Mouse (Mus musculus): ENCODE measurements around the gene Mep1a.
"Not testable (repeated sequence)": the region's sequence is repeated elsewhere in the genome, so short reads cannot be mapped to it uniquely, and the experiment has no call there.

Gene Mep1a

DNA sequence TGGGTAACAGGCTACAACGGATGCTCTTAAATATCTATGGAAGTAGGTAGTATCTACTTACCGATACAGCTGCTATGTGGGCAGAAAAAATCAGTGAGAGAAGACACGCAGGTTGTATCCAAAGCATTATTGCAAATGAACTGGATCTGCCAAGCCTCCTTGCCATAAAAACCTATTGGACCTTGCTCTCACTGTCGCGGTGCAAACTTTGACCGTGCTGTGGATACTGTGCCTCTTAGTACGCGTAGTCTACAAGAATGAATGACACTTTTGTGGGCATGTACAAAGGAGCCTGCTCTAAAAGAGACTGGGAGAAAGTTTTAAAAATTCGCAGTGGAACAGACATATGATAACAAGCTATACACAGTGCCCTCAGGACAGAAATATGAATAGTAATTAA, at the start of gene Mep1a:
Gene Mep1a (minus strand): TSS at position 221 of the 400 bp plus-strand sequence.
- no peak for DNase-seq (ENCODE audit: extremely low spot score, low read depth, low spot score)

DNA sequence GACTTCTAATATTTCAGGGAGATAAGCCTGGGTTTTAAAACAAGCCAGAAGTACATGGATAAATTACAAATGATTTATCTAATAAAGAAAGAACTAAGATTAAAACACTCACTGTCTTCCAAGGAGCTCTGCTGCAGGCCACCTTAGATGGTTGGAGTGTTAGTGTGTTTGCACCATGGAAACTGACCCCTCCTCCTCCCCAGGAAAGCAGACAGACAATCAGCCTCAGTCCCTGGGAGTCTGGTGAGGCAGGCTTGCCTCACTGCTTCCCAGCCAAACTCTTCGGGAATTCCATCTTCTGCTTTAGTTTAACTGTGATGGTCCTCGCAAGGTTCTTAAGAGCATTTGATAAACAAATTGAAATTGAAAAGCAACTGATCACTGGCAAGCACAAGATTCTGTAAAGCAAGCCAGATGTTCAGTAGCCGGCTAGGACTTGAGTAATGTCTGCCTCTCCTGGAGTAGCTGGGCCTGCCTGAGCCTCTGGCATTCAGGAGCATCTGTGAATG, 48.6 kb upstream of the Mep1a start:
- DNase-seq (ENCODE audit: extremely low spot score, low read depth, low spot score), result no peak

DNA sequence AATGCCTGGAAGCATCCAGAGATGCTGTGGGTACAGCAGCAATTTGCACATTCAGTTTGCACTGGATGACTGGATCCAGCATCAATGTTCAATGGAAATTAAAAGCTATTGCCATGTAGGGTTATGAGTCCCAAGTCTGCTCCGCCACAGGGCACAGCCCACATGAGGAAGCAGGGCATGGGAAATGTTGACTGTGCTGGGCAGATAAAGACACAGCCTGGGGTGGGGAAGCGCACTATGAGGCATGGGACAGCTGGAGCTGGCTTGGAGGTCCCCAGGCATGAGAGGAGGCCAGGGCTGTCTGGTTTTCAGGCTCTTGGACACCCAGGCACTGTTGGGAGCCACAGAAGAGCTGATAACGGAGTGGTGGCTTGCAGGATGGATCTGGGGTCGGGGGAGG, 41.4 kb upstream of the Mep1a start:
- DNase-seq (ENCODE audit: extremely low spot score, low read depth, low spot score), result no peak

DNA sequence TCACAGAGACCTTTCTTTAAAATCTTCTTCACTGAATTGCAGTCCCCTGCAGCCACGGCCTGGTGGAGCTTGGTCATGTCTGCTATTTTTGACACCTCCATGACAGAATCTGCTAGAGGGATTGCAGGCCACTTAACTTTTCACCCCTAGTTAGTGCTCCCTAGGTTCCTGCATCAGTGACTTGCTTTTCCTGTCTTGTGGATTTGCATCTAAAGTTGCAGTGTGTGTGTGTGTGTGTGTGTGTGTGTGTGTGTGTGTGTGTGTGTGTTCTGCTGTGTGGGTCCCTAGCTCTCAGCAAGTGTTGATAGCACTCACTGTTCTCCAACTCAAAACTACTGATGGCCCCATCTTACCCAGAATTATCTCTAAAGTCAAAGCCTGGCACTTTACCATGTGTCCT, 40.9 kb upstream of the Mep1a start, which contains the start of gene Ankrd66:
Gene Ankrd66 (minus strand): TSS at position 101 of the 400 bp plus-strand sequence.
- DNase-seq (ENCODE audit: extremely low spot score, low read depth, low spot score), result no peak

DNA sequence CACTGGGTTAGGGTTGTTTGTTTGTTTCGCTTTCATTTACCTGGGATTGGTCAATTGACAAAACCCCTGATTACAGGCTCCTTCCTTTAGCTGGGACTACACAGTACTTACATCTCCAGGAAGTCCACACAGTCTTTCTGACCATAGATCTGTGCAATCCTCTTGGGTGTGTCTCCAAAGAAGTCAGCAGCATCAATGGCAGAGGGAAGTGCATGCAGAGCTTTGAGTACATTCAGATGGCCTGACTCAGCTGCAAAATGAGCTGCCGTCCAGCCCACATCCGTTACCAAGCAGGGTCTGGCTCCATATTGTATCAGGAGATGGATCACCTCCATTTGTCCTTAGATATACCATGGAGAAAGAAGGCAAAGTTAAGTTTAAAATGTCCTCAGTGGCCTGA, 36.2 kb upstream of the Mep1a start:
- no peak for DNase-seq (ENCODE audit: extremely low spot score, low read depth, low spot score)

DNA sequence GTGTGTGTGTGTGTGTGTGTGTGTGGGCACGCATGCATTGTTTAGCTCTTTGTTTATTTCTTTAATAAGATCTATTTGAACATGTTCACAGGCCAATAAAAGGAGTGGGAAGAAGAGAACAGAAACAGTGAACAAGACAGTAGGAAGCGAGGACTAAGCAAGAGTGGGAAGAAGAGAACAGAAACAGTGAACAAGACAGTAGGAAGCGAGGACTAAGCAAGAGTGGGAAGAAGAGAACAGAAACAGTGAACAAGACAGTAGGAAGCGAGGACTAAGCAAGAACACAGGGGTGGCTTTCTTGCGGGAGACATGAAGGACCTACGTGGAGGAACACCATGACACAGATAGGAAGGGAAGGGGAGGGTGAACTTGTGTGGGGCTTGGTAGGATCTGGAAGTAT, 34.2 kb upstream of the Mep1a start:
- not testable (repeated sequence) for DNase-seq (ENCODE audit: extremely low spot score, low read depth, low spot score)

DNA sequence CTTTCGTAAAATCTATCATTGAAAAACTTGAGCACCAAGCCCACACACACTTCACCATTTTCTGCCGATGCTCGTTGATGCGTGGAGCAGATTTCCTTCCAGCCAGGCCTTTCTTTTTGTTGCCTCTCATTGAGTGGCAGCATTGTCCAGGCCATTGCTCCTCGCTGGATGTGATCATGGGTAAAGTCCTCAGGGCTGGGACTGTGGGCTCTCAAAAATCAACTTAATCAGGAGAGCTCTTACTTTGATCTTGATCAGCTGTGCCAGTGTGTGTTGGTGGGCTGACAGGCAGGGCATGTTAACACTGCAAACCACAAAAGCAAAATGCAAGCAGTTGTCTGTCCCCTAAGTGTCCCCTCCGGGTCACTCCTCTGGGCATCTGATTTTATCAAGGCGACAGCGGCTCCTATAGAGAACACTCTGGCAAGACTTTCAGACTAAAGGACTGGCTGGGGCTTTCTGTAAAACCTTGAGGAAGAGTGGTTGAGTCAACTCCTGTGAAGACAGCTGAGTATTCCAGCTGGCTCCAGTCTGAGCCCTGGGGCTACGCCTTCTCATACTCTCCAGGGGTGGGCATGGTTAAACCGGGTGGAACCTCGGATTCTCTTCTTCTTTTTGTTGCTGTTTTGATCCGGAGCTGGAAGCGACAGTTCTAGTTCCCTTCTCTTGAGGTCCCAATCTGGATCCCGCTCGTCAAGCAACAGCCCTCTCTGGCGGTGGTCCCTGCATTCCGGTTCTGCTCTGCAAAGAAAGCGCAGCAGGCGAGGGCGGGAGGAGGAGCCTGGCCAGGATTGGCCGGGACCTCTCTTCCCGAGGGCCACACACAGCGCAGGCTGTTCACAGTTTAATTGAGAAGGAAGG, 32.0 kb upstream of the Mep1a start:
- no peak for DNase-seq (ENCODE audit: extremely low spot score, low read depth, low spot score)

DNA sequence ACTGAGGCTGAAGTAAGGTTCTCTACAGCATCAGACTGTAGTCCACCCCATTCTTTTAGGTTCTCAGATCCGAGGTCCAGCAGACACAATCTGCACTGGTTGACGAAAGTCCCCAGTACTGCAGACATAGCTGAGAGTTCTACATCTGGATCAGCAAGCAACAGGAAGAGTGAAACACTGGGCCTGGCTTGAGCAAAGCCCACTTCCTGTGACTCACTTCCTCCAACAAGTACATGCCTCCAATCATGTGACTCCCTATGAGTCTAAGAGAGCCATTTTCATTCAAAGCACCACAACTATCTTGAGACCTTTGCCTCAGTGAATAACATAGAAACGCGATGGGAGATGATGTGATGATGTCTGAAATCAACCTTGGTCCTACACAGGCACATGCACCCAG, 28.6 kb upstream of the Mep1a start:
- no peak for DNase-seq (ENCODE audit: extremely low spot score, low read depth, low spot score)

DNA sequence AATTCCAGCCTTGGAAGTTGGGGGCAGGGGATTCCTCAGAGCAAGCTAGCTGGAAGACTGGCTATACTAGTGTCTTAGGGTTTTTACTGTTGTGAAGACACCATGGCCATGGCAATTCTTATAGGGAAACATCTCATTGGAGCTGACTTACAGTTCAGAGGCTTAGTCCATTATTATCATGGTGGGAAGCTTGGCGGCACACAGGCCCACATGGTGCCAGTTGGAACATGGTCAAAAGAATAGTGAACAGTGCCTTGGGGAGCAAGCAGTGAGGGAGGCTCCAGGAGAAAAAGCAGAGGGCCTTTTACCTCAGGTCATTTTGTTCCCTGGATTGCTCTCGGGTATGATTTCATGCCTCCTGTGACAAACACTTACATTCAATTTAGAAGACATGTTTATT, 27.9 kb upstream of the Mep1a start:
- DNase-seq (ENCODE audit: extremely low spot score, low read depth, low spot score), result no peak

DNA sequence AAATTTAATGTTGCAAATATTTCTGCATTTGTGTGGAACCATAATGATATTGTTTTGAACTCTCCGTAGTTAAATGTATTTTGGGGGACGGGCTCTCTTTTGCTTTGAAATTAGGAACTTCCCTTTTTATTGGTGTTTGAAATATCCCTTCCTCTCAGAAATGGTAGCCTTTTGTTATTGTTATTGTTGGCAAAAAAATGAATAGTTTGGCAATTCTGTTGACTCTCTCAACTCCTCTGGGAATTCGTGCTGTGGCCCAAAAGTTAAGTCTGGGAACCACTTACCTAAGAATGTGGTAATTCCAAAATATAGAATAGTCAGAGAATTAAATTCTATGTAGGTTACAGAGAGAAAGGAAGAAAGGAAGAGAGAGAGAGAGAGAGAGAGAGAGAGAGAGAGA, 17.6 kb upstream of the Mep1a start:
- no peak for DNase-seq (ENCODE audit: extremely low spot score, low read depth, low spot score)

DNA sequence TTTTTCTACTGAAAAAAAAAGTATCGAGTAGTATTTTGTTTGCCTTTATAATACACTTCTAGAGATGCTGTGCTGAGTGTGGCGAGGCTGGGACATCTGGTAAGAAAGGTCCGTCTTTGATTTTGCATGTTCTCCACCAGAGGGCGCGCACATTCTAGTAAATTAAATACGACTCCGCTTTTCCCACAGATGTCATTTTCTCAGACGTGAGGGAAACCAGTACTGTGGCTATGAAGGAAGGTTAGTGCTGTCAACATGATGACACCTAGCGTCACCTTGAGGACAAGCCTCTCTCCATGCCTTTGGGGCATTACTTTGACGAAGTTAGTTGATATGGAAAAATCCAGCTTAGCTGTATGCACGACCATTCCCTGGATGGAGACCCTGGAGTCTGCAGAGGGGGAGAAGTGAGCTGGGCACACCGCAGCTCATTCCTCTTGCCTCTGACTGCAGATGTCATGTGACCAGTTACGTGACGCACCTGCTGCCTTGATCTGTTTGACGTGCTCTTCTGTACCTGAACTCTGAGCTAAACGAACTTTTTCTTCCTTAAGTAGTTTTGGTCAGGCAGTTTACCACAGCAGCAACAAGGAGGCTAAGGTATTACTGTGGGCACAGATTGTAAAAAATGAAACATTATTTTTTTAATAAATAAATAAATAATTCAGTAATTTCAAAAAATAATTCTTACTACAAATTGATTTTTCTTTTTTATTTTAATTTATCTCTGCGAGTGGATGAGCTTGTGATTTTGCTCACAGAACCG, 16.2 kb upstream of the Mep1a start:
- peak; percentile 64 for DNase-seq (ENCODE audit: extremely low spot score, low read depth, low spot score)

DNA sequence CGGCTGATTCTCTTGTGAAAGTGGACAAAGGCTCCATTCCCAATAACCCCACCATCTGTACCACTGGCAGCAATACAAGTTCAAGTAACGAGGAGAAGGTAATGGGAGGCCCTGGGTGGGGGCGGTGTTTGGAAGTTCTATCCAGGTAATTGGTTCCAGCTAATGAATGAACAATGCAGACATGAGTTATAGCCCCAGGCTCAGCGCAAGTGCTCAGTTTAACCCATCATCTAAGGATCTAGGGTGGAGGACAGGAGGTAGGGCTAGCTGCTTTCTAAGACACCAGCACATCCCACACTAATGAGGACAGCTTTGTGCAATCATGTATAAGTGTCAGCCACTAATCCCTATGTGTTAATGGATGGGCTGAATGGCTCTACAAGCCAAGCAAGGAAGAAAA, 8.2 kb upstream of the Mep1a start:
- DNase-seq (ENCODE audit: extremely low spot score, low read depth, low spot score), result no peak

DNA sequence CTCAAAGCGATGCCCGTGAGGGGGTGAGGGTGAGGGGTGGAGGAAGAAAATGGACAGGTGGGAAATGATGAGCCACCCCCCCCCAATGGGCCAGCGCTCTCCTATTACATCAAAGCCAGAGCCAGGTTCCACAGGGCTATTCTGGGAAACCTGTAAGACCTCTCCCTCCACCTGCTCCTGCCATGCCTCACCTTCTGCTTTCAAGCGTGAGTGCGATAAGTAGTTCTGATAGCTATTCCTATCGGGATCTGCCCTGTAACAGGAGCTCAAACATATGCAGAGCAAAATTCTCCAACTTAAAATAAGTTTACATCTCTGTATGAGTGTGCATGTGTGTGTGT, 2.0 kb upstream of the Mep1a start:
- DNase-seq (ENCODE audit: extremely low spot score, low read depth, low spot score), result no peak

DNA sequence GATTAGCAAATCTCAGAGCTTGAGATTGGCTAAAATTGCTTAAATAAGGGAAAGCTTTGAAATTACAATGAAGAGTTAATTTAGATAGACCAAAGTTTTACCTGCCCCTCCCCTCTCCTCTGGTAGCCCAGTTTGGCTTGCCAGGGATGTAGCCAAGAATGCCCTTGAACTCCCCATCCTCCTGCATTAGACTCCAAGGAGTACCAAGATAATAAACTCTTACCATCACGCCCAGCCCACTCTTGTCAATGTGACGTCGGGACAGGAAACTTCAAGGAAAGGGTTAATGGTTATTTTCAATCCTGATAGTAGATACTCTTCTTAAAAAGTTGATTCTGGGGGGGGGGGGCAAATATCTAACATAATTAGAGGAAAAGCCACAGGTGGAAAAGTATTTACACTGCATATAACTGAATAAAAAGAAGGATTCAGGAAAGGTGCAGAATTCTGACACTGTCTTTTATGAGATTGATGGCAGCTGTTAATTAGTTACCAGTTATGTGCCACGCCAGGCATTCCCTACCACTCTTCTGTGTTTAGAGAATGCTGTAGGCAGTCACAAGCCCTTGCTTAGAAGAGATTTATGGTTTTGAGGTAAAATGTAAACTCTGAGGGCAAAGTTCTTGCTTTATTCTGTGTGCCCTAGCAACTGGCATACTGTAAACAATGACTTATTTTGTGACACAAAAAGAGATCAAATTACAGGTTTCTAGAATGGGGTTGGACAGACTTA, 1.4 kb upstream of the Mep1a start:
- no peak for DNase-seq (ENCODE audit: extremely low spot score, low read depth, low spot score)

DNA sequence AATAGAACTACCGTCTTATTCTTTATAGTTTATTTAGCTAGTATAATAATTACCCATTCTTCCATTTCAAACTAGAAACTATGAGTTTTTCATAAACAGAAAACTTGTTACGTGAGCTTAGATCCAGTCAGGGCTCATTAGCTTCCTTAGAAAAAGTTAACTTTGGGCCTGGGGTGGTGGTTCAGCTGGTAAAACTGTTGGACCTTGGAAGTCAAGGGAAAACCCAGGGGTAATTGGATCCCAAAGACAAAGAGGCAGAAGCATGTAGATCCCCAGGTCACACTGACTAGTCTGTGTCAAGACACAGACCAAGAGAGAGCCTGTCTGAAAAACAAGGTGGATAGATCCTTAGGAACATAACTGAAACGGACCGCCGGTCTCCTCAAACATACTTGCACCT, 981 bp downstream of the Mep1a start:
- no peak for DNase-seq (ENCODE audit: extremely low spot score, low read depth, low spot score)

DNA sequence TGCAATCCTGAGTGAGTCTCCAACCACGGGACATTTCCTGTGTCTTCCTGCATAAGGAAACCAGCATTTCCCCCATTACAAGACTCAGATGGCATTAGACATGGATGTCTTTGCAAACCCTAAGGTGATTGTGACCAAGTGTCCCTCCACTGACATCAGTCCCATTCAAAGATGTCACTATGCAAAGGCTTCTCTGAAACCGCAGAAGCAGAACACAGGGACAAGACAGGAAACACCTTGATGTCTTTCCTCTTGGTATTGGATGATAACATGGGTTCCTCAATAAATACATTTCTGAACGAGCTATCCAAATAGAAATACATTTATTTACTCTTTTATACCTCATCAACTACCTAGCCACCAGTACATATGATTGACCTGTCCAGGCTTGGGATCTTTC, 1.4 kb downstream of the Mep1a start:
- no peak for DNase-seq (ENCODE audit: extremely low spot score, low read depth, low spot score)

DNA sequence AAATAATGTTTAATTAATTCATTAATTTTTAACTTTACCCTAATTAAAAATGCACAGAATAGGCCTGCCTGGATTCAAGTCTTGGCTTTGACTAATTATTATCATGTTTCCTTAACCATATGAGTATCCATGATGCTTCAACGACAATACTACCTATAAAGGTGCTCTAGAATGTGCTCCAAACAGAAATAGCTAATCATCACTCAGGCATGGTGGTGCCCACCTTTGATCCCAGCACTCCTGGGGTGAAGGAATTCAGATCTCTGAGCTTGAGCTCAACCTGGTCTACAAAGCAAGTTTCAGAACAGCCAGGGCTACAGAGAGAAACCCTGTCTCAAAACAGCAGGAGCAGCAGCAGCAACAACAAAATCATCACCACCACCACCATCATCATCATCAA, 2.1 kb downstream of the Mep1a start:
- no peak for DNase-seq (ENCODE audit: extremely low spot score, low read depth, low spot score)

DNA sequence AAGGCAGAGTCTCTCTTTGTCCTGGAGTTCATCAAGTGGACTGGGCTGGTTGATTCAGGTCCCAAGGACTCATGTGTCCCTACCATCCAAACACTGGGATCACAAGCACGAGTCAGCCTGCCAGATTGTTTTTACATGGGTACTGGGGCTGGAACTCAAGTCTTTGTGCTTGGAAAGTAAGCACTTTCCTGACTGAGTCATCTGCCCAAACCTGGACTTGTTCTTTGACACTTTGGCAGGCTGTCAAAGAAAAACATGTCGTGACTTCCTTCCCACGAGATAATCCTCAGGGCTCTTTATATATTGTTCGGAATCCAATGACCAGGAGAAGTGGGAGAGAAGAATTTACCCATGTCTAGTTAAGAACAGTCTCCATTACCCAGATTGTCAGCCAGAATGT, 5.1 kb downstream of the Mep1a start:
- no peak for DNase-seq (ENCODE audit: extremely low spot score, low read depth, low spot score)

DNA sequence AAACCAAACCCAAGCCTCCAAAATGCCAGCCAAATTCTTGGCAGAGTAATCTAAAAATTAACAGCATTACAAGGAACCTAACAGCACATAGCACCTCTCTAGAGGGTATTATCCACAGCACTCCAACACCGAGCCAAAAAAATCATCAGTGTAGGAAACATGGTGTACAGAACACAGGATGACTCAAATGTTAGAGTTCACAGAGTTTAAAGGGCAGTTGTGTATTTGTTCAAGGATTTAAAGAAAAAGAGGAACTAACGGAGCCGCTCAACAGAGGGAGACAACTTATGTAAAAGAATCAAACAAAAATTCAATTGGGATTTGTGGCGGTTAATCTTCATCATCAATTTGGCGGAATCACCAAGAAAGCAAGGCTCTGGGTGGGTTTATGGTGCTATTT, 7.1 kb downstream of the Mep1a start:
- DNase-seq (ENCODE audit: extremely low spot score, low read depth, low spot score), result no peak

DNA sequence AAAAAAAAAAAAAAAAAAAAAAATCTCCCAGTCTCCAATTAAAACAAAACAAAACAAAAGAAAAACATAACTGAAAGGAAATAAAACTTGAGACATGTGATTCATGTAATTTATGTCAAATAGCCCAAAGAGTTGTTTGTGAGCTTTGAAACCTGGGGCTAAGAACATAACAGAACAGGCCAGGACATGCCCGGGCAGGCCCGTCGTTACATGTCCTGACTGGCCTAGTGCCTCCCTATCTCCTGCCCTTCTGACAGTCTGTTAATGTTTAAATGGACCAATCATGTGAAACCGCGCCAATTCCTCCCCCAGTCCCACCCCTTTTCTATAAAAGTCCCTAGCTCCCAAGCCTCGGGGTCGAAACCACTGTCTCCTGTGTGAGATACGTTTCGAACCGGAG, 12.2 kb downstream of the Mep1a start:
- not testable (repeated sequence) for DNase-seq (ENCODE audit: extremely low spot score, low read depth, low spot score)

DNA sequence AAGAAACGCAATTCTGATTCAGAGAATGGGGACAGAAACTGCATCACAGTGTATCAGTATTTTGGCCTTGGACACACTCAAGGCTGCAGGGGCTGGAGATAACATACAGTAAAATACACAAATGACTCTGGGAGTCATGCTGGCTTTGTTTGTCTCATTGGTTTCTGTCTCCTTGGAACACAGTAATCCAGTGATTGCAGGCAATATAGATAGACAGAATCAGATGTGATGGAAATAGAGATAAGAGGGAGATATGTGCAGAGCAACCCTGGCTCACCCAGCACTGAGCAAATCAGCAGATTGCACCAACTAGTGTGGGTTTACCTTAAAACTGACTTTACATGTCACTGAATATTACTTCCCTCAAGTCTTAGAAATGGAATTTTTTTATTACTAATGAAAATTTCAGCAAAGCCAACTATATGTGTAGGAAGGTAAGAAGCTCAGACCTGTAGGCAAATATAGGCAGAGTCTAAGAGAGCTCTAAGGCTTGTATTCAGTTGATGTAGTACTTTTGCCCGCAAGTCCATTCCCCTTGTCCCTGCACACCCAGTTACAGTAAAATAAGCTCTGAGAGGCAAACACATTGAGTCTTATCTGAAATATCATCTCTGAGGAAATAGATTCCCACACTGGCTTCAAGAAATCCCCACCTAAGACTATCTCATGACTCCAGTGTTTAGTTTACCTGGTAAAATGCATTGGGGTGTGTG, 14.0 kb downstream of the Mep1a start:
- DNase-seq (ENCODE audit: extremely low spot score, low read depth, low spot score), result no peak

Measured in hindlimb bud, embryonic 11.5 days (tissue).